Mouse (Mus musculus) layer of hippocampus, adult 6 months (tissue): ENCODE measurements around the gene Gm21627. TPM values are rescaled to one million over a fixed set of nuclear protein-coding genes. Genes with fewer than 3 reads are reported as not detected.

Experiments
- long read RNA-seq, 2 experiments: library from polyadenylated mRNA; unstranded; transcript quantifications; one replicate each; pipeline ENCODE4 v2.0.0; 2019 to 2020
- polyA plus RNA-seq: library from polyadenylated mRNA; unstranded; fragments of <200 nt; fragmentation: Nextera tagmentation; gene quantifications from 2 replicates; pipeline ENCODE4 v1.2.3, GENCODE M21; 2021

The Gm21627 gene
- polyA plus RNA-seq = not detected in 2 replicates
- long read RNA-seq, experiment 1 = 0 reads
- long read RNA-seq, experiment 2 = 0 reads

GRCm38 (mm10) chrY:63228127-63228526 is at the start of gene Gm21627:
TSS of gene Gm21627 (plus strand) at chrY:63228427.

